Mouse (Mus musculus): ENCODE measurements around the gene Vmn1r59. TPM values are rescaled to one million over a fixed set of nuclear protein-coding genes. Genes with fewer than 3 reads are reported as not detected.

Vmn1r59 gene
- not detected for polyA plus RNA-seq (2014; fragmentation: Illumina TruSeq; extraction: RNeasy Lipid Tissue Mini Kit (QIAGEN cat#74804); ENCODE audit: low read depth, low replicate concordance)

DNA sequence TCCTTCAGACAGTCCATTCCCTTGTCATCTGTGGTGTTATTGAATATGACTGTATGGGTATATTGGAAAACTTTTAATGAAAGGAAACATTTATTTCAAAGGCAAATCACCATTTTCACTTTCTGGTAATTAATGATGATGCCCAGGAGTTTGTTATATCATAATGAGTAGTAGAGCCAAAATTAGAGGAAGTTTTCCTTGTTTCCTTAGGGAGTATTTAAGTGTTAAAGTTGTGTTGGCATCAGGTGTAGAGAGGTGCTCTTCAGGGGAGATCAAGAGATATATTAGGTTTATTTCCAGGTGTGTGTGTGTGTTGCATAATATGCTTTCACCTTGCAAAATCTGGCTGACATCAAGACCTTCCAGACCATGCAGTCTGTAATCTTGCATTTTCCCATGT lies at the start of gene Vmn1r59:
Gene Vmn1r59, minus strand, starts transcription at position 101 of the 400 bp plus-strand sequence.

DNA sequence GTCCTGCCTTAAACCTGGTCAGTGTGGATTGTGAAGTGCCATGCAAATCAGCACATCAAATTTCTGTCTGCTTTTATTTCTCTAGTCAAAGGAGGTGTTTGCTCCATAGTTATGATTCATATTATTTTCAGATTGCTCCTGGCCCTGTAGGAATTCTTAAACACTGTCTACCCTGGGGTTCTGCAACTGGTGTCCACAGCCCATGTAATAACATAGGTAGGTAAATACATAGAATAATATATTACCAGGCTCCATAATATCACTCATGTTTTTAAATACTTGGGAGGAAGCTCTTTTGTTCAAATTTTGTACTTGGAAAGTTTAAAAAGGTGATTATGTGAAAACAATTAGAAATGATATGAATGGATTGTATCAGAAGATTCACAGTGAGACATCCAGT lies 37.3 kb upstream of the Vmn1r59 start, which contains the start of gene Vmn2r28:
Gene Vmn2r28, minus strand, starts transcription at position 101 of the 400 bp plus-strand sequence.

DNA sequence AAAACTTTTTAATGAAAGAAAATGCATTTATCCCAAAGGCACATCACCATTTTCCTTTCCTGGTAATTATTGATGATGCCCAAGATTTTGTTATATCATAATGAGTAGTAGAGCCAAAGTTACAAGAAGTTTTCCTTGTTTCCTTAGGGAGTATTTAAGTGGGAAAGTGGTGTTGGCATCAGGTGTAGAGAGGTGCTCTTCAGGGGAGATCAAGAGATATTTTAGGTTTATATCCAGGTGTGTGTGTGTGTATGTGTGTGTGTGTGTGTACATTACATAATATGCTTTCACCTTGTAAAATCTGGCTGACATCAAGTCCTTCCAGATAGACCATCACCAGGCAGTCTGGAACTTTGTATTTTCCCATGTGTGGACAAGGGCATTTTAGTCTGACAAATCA lies 43.3 kb downstream of the Vmn1r59 start, which contains the start of gene Vmn1r58:
Gene Vmn1r58, minus strand, starts transcription at position 101 of the 400 bp plus-strand sequence.

Other genes starting within 250 kb of the Vmn1r59 start
- gene Vmn1r57, start 238.3 kb downstream of the Vmn1r59 start, polyA plus RNA-seq (2014; fragmentation: Illumina TruSeq; extraction: RNeasy Lipid Tissue Mini Kit (QIAGEN cat#74804); ENCODE audit: low read depth, low replicate concordance): not detected
- not detected for gene Gm5065, start 106.2 kb downstream of the Vmn1r59 start, polyA plus RNA-seq (2014; fragmentation: Illumina TruSeq; extraction: RNeasy Lipid Tissue Mini Kit (QIAGEN cat#74804); ENCODE audit: low read depth, low replicate concordance)
- gene Nlrp2, start 105.7 kb downstream of the Vmn1r59 start, polyA plus RNA-seq (2014; fragmentation: Illumina TruSeq; extraction: RNeasy Lipid Tissue Mini Kit (QIAGEN cat#74804); ENCODE audit: low read depth, low replicate concordance): not detected
- gene Vmn1r58, start 43.4 kb downstream of the Vmn1r59 start, polyA plus RNA-seq (2014; fragmentation: Illumina TruSeq; extraction: RNeasy Lipid Tissue Mini Kit (QIAGEN cat#74804); ENCODE audit: low read depth, low replicate concordance): not detected
- gene Vmn2r28, start 37.2 kb upstream of the Vmn1r59 start, polyA plus RNA-seq (2014; fragmentation: Illumina TruSeq; extraction: RNeasy Lipid Tissue Mini Kit (QIAGEN cat#74804); ENCODE audit: low read depth, low replicate concordance): not detected
- not detected for gene Vmn1r60, start 90.5 kb upstream of the Vmn1r59 start, polyA plus RNA-seq (2014; fragmentation: Illumina TruSeq; extraction: RNeasy Lipid Tissue Mini Kit (QIAGEN cat#74804); ENCODE audit: low read depth, low replicate concordance)
- gene Vmn1r61, start 156.5 kb upstream of the Vmn1r59 start, polyA plus RNA-seq (2014; fragmentation: Illumina TruSeq; extraction: RNeasy Lipid Tissue Mini Kit (QIAGEN cat#74804); ENCODE audit: low read depth, low replicate concordance): not detected
- not detected for gene Vmn1r62, start 216.9 kb upstream of the Vmn1r59 start, polyA plus RNA-seq (2014; fragmentation: Illumina TruSeq; extraction: RNeasy Lipid Tissue Mini Kit (QIAGEN cat#74804); ENCODE audit: low read depth, low replicate concordance)